Mouse (Mus musculus): ENCODE data around the gene Erc1. TPM values are rescaled to one million over a fixed set of nuclear protein-coding genes. Genes with fewer than 3 reads are reported as not detected.

The Erc1 gene
- polyA plus RNA-seq, 1 experiment from 2014 or later = 6.5 TPM

DNA sequence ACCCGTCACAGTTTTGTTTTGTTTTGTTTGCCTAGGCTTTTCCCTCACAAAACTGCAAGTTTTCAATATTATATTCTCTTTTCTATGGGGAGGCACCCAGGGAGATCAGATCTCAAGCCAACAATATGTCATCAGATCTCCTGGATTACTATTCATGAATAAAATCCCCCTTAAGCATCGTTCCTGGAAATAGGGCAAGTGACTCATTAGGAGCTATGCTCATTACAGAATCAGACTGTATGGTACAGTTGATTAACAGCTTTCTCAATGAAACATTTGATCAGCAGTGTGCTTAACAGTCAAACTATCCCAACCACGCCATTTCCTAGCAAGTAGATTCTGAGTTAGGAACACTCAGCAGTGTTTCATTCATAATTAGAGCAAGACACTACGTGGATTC lies 7.5 kb upstream of the Erc1 start:
- H3K27me3 ChIP-seq (ENCODE audit: control insufficient read depth, insufficient read depth, low read length) = no peaks in the 10 kb centered on the region
- H3K9ac ChIP-seq (ENCODE audit: low read length) = no peak overlapping the region
- DNase-seq (ENCODE audit: low spot score) = no peak
- H3K4me1 ChIP-seq (replicated peaks; ENCODE audit: control insufficient read depth, insufficient read depth) = no peaks in the 10 kb centered on the region
- H3K27ac ChIP-seq (replicated peaks) = no peak overlapping the region
- TF ChIP-seq CTCF (IDR thresholded peaks at IDR 0.05; ENCODE audit: low read depth) (no peak), EP300 (optimal IDR thresholded peaks at IDR 0.05) (no peak)
- 75% methylated on average over 4 of the region's 4 CpGs for WGBS
- H3K36me3 ChIP-seq (ENCODE audit: control insufficient read depth, insufficient read depth, low read length) = no peaks in the 10 kb centered on the region
- H3K9me3 ChIP-seq (ENCODE audit: control insufficient read depth, low read length) = no peaks in the 10 kb centered on the region
- ATAC-seq (ENCODE audit: low FRiP score, low TSS enrichment) = no peak
- H3K4me2 ChIP-seq (replicated peaks; ENCODE audit: low read depth) = no peak overlapping the region
- H3K4me3 ChIP-seq (ENCODE audit: low read depth, low read length) = no peak overlapping the region

DNA sequence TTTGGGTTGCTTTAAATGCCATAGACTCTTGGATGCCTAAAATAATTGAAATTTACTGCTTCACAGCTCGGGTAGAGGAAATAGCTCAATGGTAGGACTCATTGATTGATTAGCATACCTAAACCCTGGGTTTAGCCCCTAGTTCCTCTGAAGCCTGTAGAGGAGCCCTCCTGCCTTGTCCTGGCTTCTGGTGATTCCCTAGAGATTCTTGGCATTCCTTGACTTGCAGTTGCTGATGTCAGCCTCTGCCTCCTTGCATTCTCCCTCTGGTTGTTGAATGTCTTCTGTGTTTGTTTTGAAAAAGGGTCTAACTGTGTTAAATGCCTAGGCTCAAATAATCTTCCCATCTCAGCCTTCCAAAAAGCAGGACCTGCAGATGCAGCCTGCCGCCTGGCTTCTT lies 6.2 kb upstream of the Erc1 start:
- H3K9me3 ChIP-seq (ENCODE audit: control insufficient read depth, low read length) = no peaks in the 10 kb centered on the region
- WGBS = 35% methylated on average over 2 of the region's 2 CpGs
- H3K27ac ChIP-seq (replicated peaks) = no peak overlapping the region
- H3K9ac ChIP-seq (ENCODE audit: low read length) = no peak overlapping the region
- H3K27me3 ChIP-seq (ENCODE audit: control insufficient read depth, insufficient read depth, low read length) = no peaks in the 10 kb centered on the region
- ATAC-seq (ENCODE audit: low FRiP score, low TSS enrichment) (no peak), DNase-seq (ENCODE audit: low spot score) (no peak)
- no peak overlapping the region for H3K4me3 ChIP-seq (ENCODE audit: low read depth, low read length)
- no peaks in the 10 kb centered on the region for H3K36me3 ChIP-seq (ENCODE audit: control insufficient read depth, insufficient read depth, low read length)
- no peak overlapping the region for H3K4me2 ChIP-seq (replicated peaks; ENCODE audit: low read depth)
- H3K4me1 ChIP-seq (replicated peaks; ENCODE audit: control insufficient read depth, insufficient read depth) = no peaks in the 10 kb centered on the region
- TF ChIP-seq EP300 (optimal IDR thresholded peaks at IDR 0.05) = no peak
- no peak for TF ChIP-seq CTCF (IDR thresholded peaks at IDR 0.05; ENCODE audit: low read depth)

DNA sequence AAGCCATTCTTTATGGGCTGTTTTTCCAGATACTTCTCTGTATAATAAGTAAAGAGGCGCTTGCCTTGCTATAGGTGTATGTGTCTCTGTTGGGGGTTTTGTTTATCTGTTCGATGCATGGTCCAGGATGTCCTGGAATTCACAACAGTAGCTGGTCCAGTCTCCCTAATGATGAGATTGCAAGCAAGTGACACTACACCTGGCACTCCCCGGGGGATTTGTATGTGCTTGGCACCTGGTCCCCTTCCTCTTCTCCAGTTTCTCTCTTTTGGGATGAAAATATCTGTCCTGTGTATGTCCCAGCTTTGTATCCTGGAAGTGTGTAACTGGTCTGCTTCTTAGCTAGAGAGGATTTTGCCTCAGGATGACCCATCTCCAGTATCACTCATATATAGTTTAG lies 1.9 kb upstream of the Erc1 start:
- Histone ChIP-seq H3K4me2 (replicated peaks; ENCODE audit: low read depth) (no peak overlapping the region), H3K27me3 (ENCODE audit: control insufficient read depth, insufficient read depth, low read length) (no peaks in the 10 kb centered on the region), H3K9me3 (ENCODE audit: control insufficient read depth, low read length) (no peaks in the 10 kb centered on the region), H3K27ac (replicated peaks) (no peak overlapping the region), H3K9ac (ENCODE audit: low read length) (no peak overlapping the region), H3K4me1 (replicated peaks; ENCODE audit: control insufficient read depth, insufficient read depth) (no peaks in the 10 kb centered on the region), H3K36me3 (ENCODE audit: control insufficient read depth, insufficient read depth, low read length) (no peaks in the 10 kb centered on the region), H3K4me3 (ENCODE audit: low read depth, low read length) (no peak overlapping the region)
- ATAC-seq (ENCODE audit: low FRiP score, low TSS enrichment) (no peak), DNase-seq (ENCODE audit: low spot score) (no peak)
- WGBS = 92% methylated on average over 3 of the region's 3 CpGs
- no peak for TF ChIP-seq CTCF (IDR thresholded peaks at IDR 0.05; ENCODE audit: low read depth)
- no peak for TF ChIP-seq EP300 (optimal IDR thresholded peaks at IDR 0.05)

DNA sequence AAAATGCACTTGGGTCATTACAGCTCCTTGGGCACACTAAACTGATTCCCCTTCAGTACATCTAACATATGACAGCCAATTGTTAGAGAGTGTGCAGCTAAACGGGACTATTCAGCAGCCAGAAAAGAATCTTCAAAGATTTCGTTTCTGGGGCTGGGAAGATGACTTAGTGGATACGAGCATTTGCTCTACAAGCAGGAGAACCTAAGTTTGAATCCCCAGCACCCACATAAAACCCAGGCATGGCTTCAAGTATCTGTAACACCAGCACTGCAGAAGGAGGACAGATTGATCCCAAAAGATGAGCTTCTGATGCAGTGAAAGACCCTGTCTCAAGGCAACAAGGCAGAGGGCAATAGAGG lies 1.4 kb upstream of the Erc1 start:
- Histone ChIP-seq H3K4me2 (replicated peaks; ENCODE audit: low read depth) (no peak overlapping the region), H3K27me3 (ENCODE audit: control insufficient read depth, insufficient read depth, low read length) (no peaks in the 10 kb centered on the region), H3K36me3 (ENCODE audit: control insufficient read depth, insufficient read depth, low read length) (no peaks in the 10 kb centered on the region), H3K9ac (ENCODE audit: low read length) (no peak overlapping the region), H3K4me3 (ENCODE audit: low read depth, low read length) (no peak overlapping the region), H3K9me3 (ENCODE audit: control insufficient read depth, low read length) (no peaks in the 10 kb centered on the region), H3K27ac (replicated peaks) (no peak overlapping the region), H3K4me1 (replicated peaks; ENCODE audit: control insufficient read depth, insufficient read depth) (no peaks in the 10 kb centered on the region)
- DNase-seq (ENCODE audit: low spot score) (no peak), ATAC-seq (ENCODE audit: low FRiP score, low TSS enrichment) (no peak)
- 69% methylated on average over 3 of the region's 3 CpGs for WGBS
- no peak for TF ChIP-seq EP300 (optimal IDR thresholded peaks at IDR 0.05)
- no peak for TF ChIP-seq CTCF (IDR thresholded peaks at IDR 0.05; ENCODE audit: low read depth)

DNA sequence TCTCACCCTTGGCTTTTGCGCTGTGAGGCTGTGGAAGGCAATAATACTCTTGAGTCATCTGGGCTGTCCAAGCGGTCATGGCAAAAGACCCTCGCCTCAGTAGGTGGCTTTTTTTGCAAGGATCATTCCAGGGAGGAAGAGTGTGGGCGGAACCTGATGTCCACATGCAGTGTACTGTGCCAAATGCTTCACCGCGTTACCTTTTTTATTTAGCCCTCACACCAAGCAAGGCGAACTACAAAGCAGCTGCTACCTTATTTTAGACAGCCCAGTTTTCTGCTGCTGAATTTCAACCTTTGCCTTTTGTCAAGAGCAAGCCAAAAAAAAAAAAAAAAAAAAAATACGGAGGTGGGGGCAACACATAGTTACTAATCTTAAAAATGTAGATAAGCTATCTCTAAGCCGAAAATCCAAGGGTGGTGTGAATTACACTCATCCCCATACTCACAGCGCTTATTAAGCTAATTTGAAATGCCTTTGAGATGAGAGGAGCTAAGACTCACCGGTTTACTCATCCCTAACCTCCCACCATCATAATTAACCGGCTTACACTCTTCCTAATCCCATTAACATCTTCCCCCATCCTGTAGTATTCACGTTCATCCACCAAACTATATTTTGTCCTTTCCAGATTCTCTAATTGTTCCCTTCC lies 855 bp upstream of the Erc1 start:
- WGBS = 19% methylated on average over 13 of the region's 13 CpGs
- no peak for TF ChIP-seq CTCF (IDR thresholded peaks at IDR 0.05; ENCODE audit: low read depth)

DNA sequence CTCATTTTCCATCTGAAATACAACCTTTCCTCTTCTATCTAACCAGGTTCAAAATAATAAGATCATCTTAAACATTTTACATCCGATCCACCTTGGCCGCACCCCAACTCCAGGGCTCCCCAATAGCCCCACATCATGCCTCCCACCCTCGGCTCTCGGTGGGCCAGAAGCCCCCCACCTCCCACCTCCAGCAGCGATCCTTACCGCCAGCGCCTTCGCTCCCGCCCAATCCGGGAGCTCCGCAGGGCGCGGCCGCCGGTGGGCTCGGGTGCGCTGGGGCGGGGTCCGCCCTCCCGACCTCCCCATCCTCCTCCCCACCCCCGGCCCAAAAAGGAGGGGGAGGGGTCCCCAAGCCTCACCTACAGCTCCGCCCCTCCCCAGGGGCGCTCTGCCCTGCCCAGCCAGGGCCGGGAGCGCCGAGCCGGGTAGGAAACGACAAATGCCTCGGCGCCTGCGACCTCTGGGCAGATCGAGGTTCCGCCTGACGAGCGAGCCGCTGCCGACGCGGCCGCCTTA lies 391 bp downstream of the Erc1 start:
- 1% methylated on average over 28 of the region's 40 CpGs for WGBS
- no peak for TF ChIP-seq CTCF (IDR thresholded peaks at IDR 0.05; ENCODE audit: low read depth)
- TF ChIP-seq EP300 (optimal IDR thresholded peaks at IDR 0.05) = no peak
- Histone ChIP-seq H3K4me1 (replicated peaks; ENCODE audit: control insufficient read depth, insufficient read depth) (no peaks in the 10 kb centered on the region), H3K36me3 (ENCODE audit: control insufficient read depth, insufficient read depth, low read length) (no peaks in the 10 kb centered on the region), H3K27me3 (ENCODE audit: control insufficient read depth, insufficient read depth, low read length) (no peaks in the 10 kb centered on the region), H3K4me2 (replicated peaks; ENCODE audit: low read depth) (peak overlapping the region; percentile 77), H3K27ac (replicated peaks) (peak overlapping the region; percentile 96), H3K9ac (ENCODE audit: low read length) (peak overlapping the region; percentile 87), H3K9me3 (ENCODE audit: control insufficient read depth, low read length) (no peaks in the 10 kb centered on the region), H3K4me3 (ENCODE audit: low read depth, low read length) (peak overlapping the region; percentile 97)
- peak; percentile 1; the same call in 1 of the 2 replicates for ATAC-seq (ENCODE audit: low FRiP score, low TSS enrichment)
- DNase-seq (ENCODE audit: low spot score) = no peak

More for the DNA sequence above, 855 bp upstream of the Erc1 start:
- Histone ChIP-seq H3K4me3 (ENCODE audit: low read depth, low read length) (peak overlapping the region; percentile 97), H3K27ac (replicated peaks) (peak overlapping the region; percentile 96), H3K36me3 (ENCODE audit: control insufficient read depth, insufficient read depth, low read length) (no peaks in the 10 kb centered on the region), H3K9me3 (ENCODE audit: control insufficient read depth, low read length) (no peaks in the 10 kb centered on the region), H3K4me2 (replicated peaks; ENCODE audit: low read depth) (peak overlapping the region; percentile 77), H3K9ac (ENCODE audit: low read length) (peak overlapping the region; percentile 87), H3K4me1 (replicated peaks; ENCODE audit: control insufficient read depth, insufficient read depth) (no peaks in the 10 kb centered on the region), H3K27me3 (ENCODE audit: control insufficient read depth, insufficient read depth, low read length) (no peaks in the 10 kb centered on the region)
- ATAC-seq (ENCODE audit: low FRiP score, low TSS enrichment) (no peak; the same call in 1 of the 2 replicates), DNase-seq (ENCODE audit: low spot score) (no peak)

Data from stomach, postnatal 0 days (tissue).